Mouse (Mus musculus) olfactory bulb, adult 2 months (tissue): ENCODE data around the gene Ubald2. TPM values are rescaled to one million over a fixed set of nuclear protein-coding genes. Genes with fewer than 3 reads are reported as not detected.

Experiments
- H3K27ac ChIP-seq: fragments of 200-500 bp; 2 replicates; pipeline ENCODE4 v1.5.1; 2012; ENCODE audit warnings: low read depth, low read length; ENCODE audit not compliant: insufficient read depth
- H3K4me1 ChIP-seq: fragments of 200-500 bp; 2 replicates; pipeline ENCODE4 v1.6.1; 2012; ENCODE audit warnings: low read length; ENCODE audit not compliant: control insufficient read depth, insufficient read depth
- H3K4me3 ChIP-seq: fragments of 200-500 bp; 2 replicates; pipeline ENCODE4 v1.5.1; 2012; ENCODE audit warnings: mild to moderate bottlenecking, low read depth, low read length, moderate library complexity; ENCODE audit not compliant: insufficient read depth
- CTCF ChIP-seq: fragments of 200-500 bp; IDR thresholded peaks from 2 replicates; pipeline ENCODE4 v1.5.1; 2012; ENCODE audit warnings: low read depth, mild to moderate bottlenecking, low read length, moderate library complexity; ENCODE audit not compliant: insufficient read depth
- POLR2A ChIP-seq: fragments of 200-500 bp; IDR thresholded peaks from 2 replicates; pipeline ENCODE4 v1.6.1; 2012; ENCODE audit warnings: mild to moderate bottlenecking, low read depth, low read length, moderate library complexity; ENCODE audit not compliant: insufficient read depth
- WGBS: fragments of 180-500 bp; shearing (Covaris S2); methylation state at CpG from one replicate; pipeline ENCODE4 v1.1.7; 2018; 5-methylcytosine and 5-hydroxymethylcytosine counted together
- polyA plus RNA-seq: library from polyadenylated mRNA; stranded (reverse); fragments of >200 nt; gene quantifications from 2 replicates; pipeline ENCODE4 v1.2.4, GENCODE M21; 2012; ENCODE audit warnings: low replicate concordance; ENCODE audit not compliant: missing spikeins, insufficient read depth, insufficient read length

Ubald2 gene
- polyA plus RNA-seq, 1 experiment: not detected

DNA sequence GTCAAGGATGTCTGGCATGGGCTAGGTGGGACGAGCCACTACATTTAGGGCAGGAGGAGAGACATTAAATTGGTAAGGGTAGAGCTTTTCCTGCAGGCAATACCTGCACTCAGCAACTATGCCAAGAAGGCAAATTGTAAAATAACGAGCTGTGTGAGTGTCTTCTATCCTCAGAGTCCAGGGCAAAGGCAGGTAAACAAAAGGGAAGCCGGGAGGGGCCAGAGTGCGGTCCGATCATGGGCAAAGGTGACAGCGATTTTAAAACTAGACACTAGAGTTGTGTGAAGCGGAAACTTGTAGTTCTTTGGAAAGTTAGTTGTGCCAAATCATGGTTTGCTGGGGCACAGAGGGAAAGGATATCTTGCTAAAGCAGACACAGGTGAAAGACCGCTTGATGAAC is 50.4 kb downstream of the Ubald2 start:
- TF ChIP-seq POLR2A (no peak), CTCF (no peak)
- no peak overlapping the region for H3K27ac ChIP-seq
- no peak overlapping the region for H3K4me3 ChIP-seq
- H3K4me1 ChIP-seq: peaks cover 9% of the 10 kb centered on the region; the same call in 1 of the 2 replicates
- WGBS: 90% methylated on average over 8 of the region's 8 CpGs

DNA sequence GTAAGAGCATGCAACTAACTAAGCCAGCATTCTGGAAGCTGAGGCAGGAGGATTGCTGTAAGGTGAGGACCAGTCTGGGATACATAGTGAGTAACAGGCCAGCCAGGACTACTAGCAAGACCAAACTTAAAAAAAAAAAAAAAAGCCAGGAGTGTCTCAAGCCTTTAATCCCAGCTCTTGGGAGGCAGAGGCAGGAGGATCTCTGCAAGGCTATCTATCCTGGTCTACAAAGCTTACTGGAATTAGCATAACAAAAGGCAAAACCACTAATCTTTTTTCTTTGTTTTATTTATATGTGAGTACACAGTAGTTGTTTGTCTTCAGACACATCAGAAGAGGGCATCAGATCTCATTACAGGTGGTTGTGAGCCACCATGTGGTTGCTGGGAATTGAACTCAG is 54.3 kb downstream of the Ubald2 start:
- no peak overlapping the region for H3K27ac ChIP-seq
- TF ChIP-seq POLR2A: no peak
- no peak for TF ChIP-seq CTCF
- H3K4me3 ChIP-seq: no peak overlapping the region
- H3K4me1 ChIP-seq: peaks cover 6% of the 10 kb centered on the region

Other genes with a start within 250 kb of the Ubald2 start
- not detected in 2 replicates for gene Ten1, start 235.2 kb upstream of the Ubald2 start, polyA plus RNA-seq
- not detected in 2 replicates for gene Acox1, start 235.0 kb upstream of the Ubald2 start, polyA plus RNA-seq
- gene Evpl, start 196.0 kb upstream of the Ubald2 start, polyA plus RNA-seq: not detected in 2 replicates
- not detected in 2 replicates for gene Srp68, start 159.9 kb upstream of the Ubald2 start, polyA plus RNA-seq
- gene Galr2, start 153.2 kb upstream of the Ubald2 start, polyA plus RNA-seq: not detected in 2 replicates
- gene Exoc7, start 126.9 kb upstream of the Ubald2 start, polyA plus RNA-seq: not detected in 2 replicates
- not detected in 2 replicates for gene Foxj1, start 98.7 kb upstream of the Ubald2 start, polyA plus RNA-seq
- gene Rnf157, start 21.1 kb upstream of the Ubald2 start, polyA plus RNA-seq: 199 TPM in 1 of 2 replicates, not detected in the other
- not detected in 2 replicates for gene Qrich2, start 32.1 kb downstream of the Ubald2 start, polyA plus RNA-seq
- gene Prpsap1, start 60.1 kb downstream of the Ubald2 start, polyA plus RNA-seq: not detected in 2 replicates
- not detected in 2 replicates for gene Sphk1, start 96.8 kb downstream of the Ubald2 start, polyA plus RNA-seq
- gene Ube2o, start 147.4 kb downstream of the Ubald2 start, polyA plus RNA-seq: not detected in 2 replicates
- not detected in 2 replicates for gene Aanat, start 152.3 kb downstream of the Ubald2 start, polyA plus RNA-seq
- not detected in 2 replicates for gene Rhbdf2, start 192.9 kb downstream of the Ubald2 start, polyA plus RNA-seq
- gene Prcd, start 219.4 kb downstream of the Ubald2 start, polyA plus RNA-seq: not detected in 2 replicates
- not detected in 2 replicates for gene Cygb, start 220.2 kb downstream of the Ubald2 start, polyA plus RNA-seq